Mouse (Mus musculus): ENCODE measurements around the gene Gm49510. TPM values are rescaled to one million over a fixed set of nuclear protein-coding genes. Genes with fewer than 3 reads are reported as not detected.

Gm49510 gene
- total RNA-seq (2021) = not detected
- long read RNA-seq, experiment 1 = 0 reads
- long read RNA-seq, experiment 2 = 0 reads

DNA sequence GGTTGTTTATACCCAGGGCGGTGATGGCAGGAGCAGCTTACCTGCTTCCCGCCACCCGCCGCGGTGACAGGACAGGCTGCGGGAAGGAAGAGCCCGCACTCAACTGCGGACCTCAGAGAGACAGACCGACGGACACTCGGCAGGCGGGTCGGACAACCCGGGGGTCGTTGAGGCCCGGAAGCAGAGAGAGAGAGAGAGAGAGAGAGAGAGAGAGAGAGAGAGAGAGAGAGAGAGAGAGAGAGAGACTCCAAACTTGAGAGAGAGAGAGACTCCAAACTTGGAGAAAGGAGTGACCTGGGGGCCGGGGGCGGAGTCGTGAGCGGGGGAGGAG is at the start of gene Gm49510:
TSS of gene Gm49510 (plus strand) at position 259 of the 331 bp plus-strand sequence.
- intact Hi-C loops (cut with DNase I) = no loop called here
- peak in 1 of 2 experiments; percentile 54 for DNase-seq

DNA sequence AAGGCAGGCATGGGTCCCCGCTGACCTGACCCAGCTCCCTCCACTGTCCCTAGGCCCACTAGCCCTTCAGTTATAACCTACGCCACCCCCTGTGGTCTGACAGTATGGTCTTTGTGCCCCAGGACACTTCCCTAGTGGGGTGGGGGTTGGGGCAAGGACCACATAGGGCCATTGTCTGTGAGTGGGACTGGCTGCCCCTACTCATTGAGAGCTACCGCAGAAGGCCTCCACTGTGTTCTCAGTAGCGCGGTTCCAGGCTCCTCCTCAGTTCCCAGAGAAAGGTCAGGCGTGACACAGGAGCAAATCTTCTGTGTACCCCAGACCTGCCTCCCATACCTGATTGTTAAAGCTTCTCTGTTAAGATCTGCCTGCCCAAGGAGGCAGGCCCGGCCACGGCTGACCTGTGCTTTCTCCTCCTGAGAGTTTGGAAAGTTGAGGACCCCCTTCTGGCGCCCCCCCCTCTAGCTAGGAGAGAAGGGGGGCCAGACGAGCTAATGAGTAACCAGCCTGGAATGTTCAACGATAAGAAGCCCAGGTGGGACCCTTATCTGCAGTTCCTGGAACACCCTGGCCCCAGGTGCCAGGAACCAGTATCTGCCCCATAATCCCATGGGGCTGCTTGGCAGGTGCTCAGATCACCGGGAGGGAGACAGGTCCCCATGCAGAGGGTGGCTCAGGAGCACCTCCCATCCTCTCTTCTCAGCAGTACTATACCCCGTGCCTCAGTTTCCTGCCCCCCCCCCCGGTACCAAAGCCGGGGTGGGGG is 49.2 kb upstream of the Gm49510 start:
- DNase-seq = no peak
- intact Hi-C loops (cut with DNase I) = no loop called here

- DNase-seq = no peak
- intact Hi-C loops (cut with DNase I) = no loop called here
These were observed 48.5 kb upstream of the Gm49510 start for GRCm38 (mm10) chr15:78850944-78851343.

GRCm38 (mm10) chr15:78851505-78852153 is 47.8 kb upstream of the Gm49510 start:
- intact Hi-C loops (cut with DNase I) = no loop called here
- DNase-seq = peak; percentile 90 to 91

DNA sequence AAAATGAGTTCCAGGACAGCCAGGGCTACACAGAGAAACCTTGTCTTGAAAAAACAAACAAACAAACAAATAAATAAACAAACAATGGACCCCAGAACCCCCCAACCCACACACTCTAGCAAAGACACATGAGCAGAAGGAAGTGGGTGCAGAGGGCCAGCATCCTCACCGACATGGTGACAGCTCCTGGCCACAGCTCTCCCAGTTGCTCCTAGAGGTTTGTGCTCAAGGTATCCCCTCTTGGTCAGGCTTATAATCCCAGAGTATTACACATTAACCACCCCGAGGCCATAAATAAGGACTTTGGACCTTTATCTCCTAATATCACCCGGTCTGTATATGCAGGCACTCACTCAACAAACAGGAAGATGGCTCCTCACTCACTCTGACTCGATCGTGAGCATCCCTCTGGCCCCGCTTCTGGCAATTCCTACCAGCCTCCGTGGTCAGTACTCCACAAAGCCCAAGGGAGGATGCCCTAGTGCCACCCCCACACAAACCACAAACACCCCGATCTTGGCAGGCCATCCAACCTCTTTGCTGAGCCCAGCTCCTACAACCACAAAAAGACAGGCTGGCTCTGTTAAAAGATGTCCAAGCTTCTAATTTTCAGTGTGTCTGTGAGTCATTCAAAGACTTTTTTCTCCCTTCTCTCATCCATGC is 44.0 kb upstream of the Gm49510 start, which contains the start of gene Lgals2:
TSS of gene Lgals2 (minus strand) at position 227 of the 663 bp plus-strand sequence.
- no peak for DNase-seq
- intact Hi-C loops (cut with DNase I) = no loop called here

DNA sequence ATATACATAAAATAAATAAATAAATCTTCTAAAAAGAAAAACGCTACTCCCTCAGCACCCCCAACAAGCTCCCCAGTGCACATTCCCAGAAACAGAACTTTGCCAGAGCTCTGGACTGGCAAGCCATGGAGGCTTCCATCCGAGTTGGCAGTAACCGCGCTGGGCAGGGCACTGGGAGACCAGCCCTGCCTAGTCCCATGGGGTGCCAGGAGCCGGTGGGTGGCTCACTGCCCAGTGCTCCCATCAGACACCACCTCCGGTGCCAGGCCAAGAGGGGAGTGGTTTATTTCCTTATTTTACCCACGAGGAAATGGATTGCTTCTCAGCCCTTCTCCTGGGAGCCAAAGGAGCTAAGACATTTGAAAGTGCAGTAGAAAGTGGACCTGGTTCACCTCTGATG is 42.5 kb upstream of the Gm49510 start:
- DNase-seq = peak in 1 of 2 experiments; percentile 76
- intact Hi-C loops (cut with DNase I) = no loop called here

GRCm38 (mm10) chr15:78859311-78859710 is 40.2 kb upstream of the Gm49510 start:
- DNase-seq = no peak
- intact Hi-C loops (cut with DNase I) = no loop called here

DNA sequence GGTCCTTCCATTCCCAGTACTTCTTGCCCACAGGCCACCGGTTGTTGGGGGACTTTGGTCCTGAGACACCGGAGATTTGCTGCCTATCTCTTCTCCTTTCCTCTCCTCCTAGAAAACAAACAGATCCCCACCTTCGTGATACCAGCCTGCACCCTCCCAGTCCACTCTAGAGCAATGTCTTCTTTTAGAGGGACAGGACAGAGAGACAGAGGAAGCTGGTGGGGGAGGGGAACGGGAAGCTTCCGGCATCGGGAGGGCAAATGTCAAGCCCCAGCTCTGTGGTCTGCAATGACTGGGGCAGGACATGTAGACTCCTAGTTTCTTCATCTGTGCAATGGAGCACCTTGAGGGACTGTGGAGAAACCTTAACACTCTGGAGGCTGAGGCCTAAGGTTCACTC is 39.8 kb upstream of the Gm49510 start:
- DNase-seq = no peak
- intact Hi-C loops (cut with DNase I) = no loop called here

DNA sequence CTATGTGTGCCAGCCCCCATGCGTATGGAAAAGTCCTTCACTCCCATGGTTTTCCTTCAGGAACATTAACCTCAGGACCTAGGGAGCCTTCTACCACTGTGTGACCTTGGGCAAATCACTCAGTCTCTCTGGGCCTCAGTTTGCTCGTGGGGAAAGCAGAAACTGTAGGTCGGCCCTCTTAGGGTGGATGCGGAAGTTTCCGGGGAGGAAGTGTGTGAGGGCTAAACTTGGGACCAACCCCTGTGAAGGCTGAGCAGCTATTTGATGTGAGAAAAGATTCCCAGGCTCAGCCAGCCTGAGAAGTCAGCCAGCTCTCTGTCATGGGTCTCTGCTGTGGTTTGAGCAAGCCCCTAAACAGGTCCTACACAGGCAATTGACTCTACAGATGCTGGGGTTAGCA is 37.2 kb upstream of the Gm49510 start:
- DNase-seq = no peak
- intact Hi-C loops (cut with DNase I) = no loop called here

DNA sequence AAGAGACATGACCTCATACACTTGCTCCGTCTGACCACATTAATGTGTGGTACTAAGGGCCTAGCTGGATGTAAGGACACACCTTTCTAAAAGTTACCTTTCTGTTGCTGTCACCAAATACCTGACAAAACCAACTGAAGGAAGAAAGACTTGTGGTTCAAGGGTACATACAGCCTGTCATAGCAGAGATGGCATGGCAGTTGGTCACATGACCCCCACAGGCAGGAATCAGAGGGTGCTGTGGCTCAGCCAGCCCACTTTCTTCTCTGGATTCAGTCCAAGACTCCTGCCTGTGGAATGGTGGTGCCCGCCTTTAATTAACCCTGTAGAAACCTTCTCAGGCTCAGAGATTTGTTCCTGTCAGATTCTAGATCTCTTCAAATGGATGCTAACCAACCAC is 36.3 kb upstream of the Gm49510 start:
- intact Hi-C loops (cut with DNase I) = no loop called here
- DNase-seq = no peak

- no peak for DNase-seq
- intact Hi-C loops (cut with DNase I) = no loop called here
These were observed 35.6 kb upstream of the Gm49510 start for GRCm38 (mm10) chr15:78863852-78864253.

DNA sequence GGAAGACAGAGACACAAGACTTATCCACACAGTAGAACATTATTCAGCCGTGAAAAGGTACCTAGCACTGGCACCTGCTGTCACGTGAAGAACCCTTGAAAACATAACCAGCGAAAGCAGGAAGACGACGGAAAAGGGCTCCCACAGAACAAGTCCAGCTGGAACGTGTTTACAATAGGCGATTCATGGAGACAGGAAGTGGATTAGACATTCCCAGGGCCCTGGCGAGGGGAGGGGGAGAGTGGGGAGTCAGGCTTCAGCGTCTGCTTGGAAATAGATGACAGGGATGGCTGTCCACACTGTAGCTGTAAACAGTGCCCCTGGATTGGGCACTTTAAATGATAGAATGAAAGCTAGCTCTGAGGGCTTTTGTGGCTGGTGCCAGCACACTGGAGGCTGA is 31.1 kb upstream of the Gm49510 start:
- intact Hi-C loops (cut with DNase I) = loop anchor here (5.0 kb wide), 2 partner anchors 41 to 246 kb away; no protein-coding TSS in a partner anchor
- no peak for DNase-seq

GRCm38 (mm10) chr15:78868826-78869233 is 30.6 kb upstream of the Gm49510 start:
- no peak for DNase-seq
- intact Hi-C loops (cut with DNase I) = loop anchor here (5.0 kb wide), 2 partner anchors 42 to 247 kb away; no protein-coding TSS in a partner anchor

GRCm38 (mm10) chr15:78869775-78870174 is 29.7 kb upstream of the Gm49510 start:
- DNase-seq = peak in 1 of 2 experiments; percentile 23
- intact Hi-C loops (cut with DNase I) = loop anchor here (5.0 kb wide), 2 partner anchors 42 to 247 kb away; no protein-coding TSS in a partner anchor

DNA sequence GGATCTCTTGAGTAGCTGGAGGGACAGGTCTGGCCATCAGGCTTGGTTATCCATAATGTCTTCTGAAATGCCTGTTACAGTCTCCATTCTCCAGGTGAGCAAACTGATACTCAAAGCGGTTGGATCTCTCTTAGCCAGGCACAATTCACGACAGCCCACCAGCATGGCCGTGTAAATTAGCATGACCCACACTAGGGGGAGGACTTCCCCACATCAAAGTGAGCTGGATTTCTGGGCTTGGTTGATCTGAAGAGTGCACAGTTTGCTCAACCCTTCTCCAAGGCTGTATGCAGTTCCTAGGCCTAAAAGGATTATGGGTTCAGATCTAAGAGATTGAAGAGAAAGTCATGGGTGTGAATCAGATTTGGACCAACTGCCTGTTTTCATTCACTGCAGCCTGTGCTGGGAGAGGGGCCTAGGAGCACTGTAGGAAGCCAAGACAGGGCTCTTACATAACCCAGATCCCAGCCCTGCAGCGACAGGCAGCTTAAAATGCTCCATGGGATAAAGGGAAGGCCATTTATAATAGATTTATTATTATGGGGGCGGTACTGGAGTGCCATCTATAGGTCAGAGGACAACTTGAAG is 27.4 kb upstream of the Gm49510 start:
- DNase-seq = no peak
- intact Hi-C loops (cut with DNase I) = no loop called here

- intact Hi-C loops (cut with DNase I) = no loop called here
- no peak for DNase-seq
These were observed 25.5 kb upstream of the Gm49510 start for GRCm38 (mm10) chr15:78873803-78874435.

DNA sequence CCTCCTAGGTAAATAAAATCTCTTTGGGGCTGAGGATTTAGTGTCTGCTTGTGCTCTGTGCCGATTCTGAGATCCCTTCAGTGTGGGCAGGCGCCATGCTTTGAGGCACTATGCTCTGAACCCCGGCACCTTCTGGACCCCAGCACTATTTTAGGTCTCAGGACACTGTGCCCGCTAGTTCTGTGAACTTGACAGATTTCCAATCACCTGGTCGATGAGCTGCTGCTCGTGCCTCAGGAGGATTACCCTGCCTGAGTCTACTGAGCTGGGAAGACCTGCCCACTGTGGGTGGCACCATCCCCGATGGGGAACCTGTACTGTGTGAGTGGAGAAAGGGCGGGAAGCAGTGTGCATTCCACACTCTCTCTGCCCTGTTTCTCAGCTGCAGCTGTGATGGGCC is 24.5 kb upstream of the Gm49510 start:
- intact Hi-C loops (cut with DNase I) = no loop called here
- DNase-seq = no peak

- intact Hi-C loops (cut with DNase I) = no loop called here
- DNase-seq = no peak
These were observed 23.9 kb upstream of the Gm49510 start for GRCm38 (mm10) chr15:78875537-78875936.

DNA sequence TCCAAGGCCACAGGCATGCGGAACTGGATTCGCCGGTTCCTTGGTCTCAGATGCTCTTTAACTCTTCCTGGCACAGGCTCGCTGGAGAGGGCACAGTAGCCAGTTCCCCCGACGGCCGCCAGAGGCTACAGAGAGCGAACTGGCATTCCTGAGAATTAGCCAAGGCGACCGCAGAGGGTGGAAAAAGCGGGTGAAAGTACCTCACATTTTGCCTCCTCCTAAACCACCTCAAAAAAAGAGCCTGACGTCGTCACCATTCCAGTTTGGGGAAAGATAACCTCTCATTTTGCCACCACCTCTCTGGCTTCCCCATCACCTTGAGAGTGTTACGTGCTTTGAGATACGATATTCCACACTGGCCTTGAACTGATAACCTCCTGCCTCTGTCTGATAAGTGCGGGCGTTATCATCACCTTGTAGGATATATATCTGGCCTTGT is 23.2 kb upstream of the Gm49510 start:
- peak; percentile 60 to 61 for DNase-seq
- intact Hi-C loops (cut with DNase I) = no loop called here
